Mouse (Mus musculus) 3T3-L1 (cell line): ENCODE data around the gene Rps6ka2.
A peak's percentile ranks its signal among the peaks of the same experiment; 100 is the strongest.

Experiments used
- DNase-seq: peaks from one replicate; pipeline ENCODE4 v3.0.0-alpha.2; 2015; ENCODE audit warnings: low read depth, low spot score

Rps6ka2 gene

GRCm38 (mm10) chr17:7219044-7219718, 49.3 kb downstream of the Rps6ka2 start:
- no peak for DNase-seq

GRCm38 (mm10) chr17:7221310-7221709, 51.4 kb downstream of the Rps6ka2 start:
- DNase-seq, result no peak

GRCm38 (mm10) chr17:7222198-7222597, 52.3 kb downstream of the Rps6ka2 start:
- DNase-seq, result no peak

GRCm38 (mm10) chr17:7228545-7228944, 58.6 kb downstream of the Rps6ka2 start:
- no peak for DNase-seq

GRCm38 (mm10) chr17:7231312-7231711, 61.4 kb downstream of the Rps6ka2 start:
- DNase-seq, result no peak

- DNase-seq, result no peak
Measured at GRCm38 (mm10) chr17:7231790-7232189, 61.9 kb downstream of the Rps6ka2 start.

GRCm38 (mm10) chr17:7232400-7232799, 62.5 kb downstream of the Rps6ka2 start:
- no peak for DNase-seq

- DNase-seq, result no peak
Measured at GRCm38 (mm10) chr17:7233197-7233596, 63.3 kb downstream of the Rps6ka2 start.

GRCm38 (mm10) chr17:7237706-7238105, 67.8 kb downstream of the Rps6ka2 start:
- DNase-seq, result no peak

- no peak for DNase-seq
Measured at GRCm38 (mm10) chr17:7238766-7239165, 68.9 kb downstream of the Rps6ka2 start.

GRCm38 (mm10) chr17:7240526-7240925, 70.6 kb downstream of the Rps6ka2 start:
- DNase-seq, result no peak

- peak; percentile 13 for DNase-seq
Measured at GRCm38 (mm10) chr17:7245078-7245477, 75.2 kb downstream of the Rps6ka2 start.

GRCm38 (mm10) chr17:7246893-7247556, 77.1 kb downstream of the Rps6ka2 start:
- no peak for DNase-seq

GRCm38 (mm10) chr17:7250373-7250772, 80.5 kb downstream of the Rps6ka2 start:
- no peak for DNase-seq

- peak; percentile 8 for DNase-seq
Measured at GRCm38 (mm10) chr17:7257208-7257607, 87.3 kb downstream of the Rps6ka2 start.

- no peak for DNase-seq
Measured at GRCm38 (mm10) chr17:7258748-7259359, 88.9 kb downstream of the Rps6ka2 start.

- no peak for DNase-seq
Measured at GRCm38 (mm10) chr17:7260360-7260759, 90.4 kb downstream of the Rps6ka2 start.

GRCm38 (mm10) chr17:7262056-7262455, 92.1 kb downstream of the Rps6ka2 start:
- no peak for DNase-seq

GRCm38 (mm10) chr17:7262620-7263019, 92.7 kb downstream of the Rps6ka2 start:
- DNase-seq, result no peak

- DNase-seq, result no peak
Measured at GRCm38 (mm10) chr17:7264610-7265009, 94.7 kb downstream of the Rps6ka2 start.

- DNase-seq, result no peak
Measured at GRCm38 (mm10) chr17:7265291-7265690, 95.4 kb downstream of the Rps6ka2 start.

GRCm38 (mm10) chr17:7265705-7266368, 95.9 kb downstream of the Rps6ka2 start:
- DNase-seq, result no peak
